In genomic region chr1:187663376-187663775, GRCm38 (mm10) we compare ENCODE assay signal across 17 mouse cellular contexts. TPM values are rescaled to one million over a fixed set of nuclear protein-coding genes. Genes with fewer than 3 reads are reported as not detected.
DNase-seq lines count a peak whose midpoint lies in the region; ATAC-seq and TF ChIP-seq lines count a peak whose summit lies in the region.
"Had no signal": no experiment of that assay in that cellular context is flagged by ENCODE, and none has a peak within 500 bp of the region (broad histone marks: within the 10 kb centered on the region; RNA-seq: fewer than 3 reads in every experiment).

No protein-coding gene starts in this region.

- no peak overlapping the region for H3K27ac ChIP-seq in embryonic facial prominence, embryonic 11.5 days (replicated peaks; ENCODE audit: low read depth, low read length)
- H3K27ac ChIP-seq in embryonic facial prominence, embryonic 10.5 days (replicated peaks) = no peak overlapping the region
- H3K27ac ChIP-seq in hindbrain, postnatal 0 days = no peak overlapping the region
- H3K27ac ChIP-seq in hindbrain, embryonic 11.5 days (ENCODE audit: low read depth, low read length) = no peak overlapping the region
- H3K27ac ChIP-seq in embryonic facial prominence, embryonic 14.5 days (replicated peaks; ENCODE audit: low read depth, low read length) = no peak overlapping the region
- no peak overlapping the region for H3K27ac ChIP-seq in liver, postnatal 0 days (ENCODE audit: low read depth)
- H3K27ac ChIP-seq: embryonic facial prominence, embryonic 13.5 days; forebrain, embryonic 15.5 days; hindbrain, embryonic 10.5 days; layer of hippocampus, adult 2 months had no signal

- TF ChIP-seq CTCF in hindbrain, postnatal 0 days (IDR thresholded peaks at IDR 0.05; ENCODE audit: low read depth) = no peak
- TF ChIP-seq CTCF in liver, postnatal 0 days (IDR thresholded peaks at IDR 0.05; ENCODE audit: low read depth) = no peak

- no peak overlapping the region for H3K4me3 ChIP-seq in embryonic facial prominence, embryonic 11.5 days (ENCODE audit: low read depth, low read length)
- H3K4me3 ChIP-seq in embryonic facial prominence, embryonic 10.5 days = no peak overlapping the region
- H3K4me3 ChIP-seq in hindbrain, postnatal 0 days (ENCODE audit: low read length) = no peak overlapping the region
- H3K4me3 ChIP-seq in hindbrain, embryonic 11.5 days (ENCODE audit: low read depth, low read length) = no peak overlapping the region
- H3K4me3 ChIP-seq in embryonic facial prominence, embryonic 14.5 days (ENCODE audit: low read depth, low read length) = no peak overlapping the region
- no peak overlapping the region for H3K4me3 ChIP-seq in liver, postnatal 0 days (ENCODE audit: low read depth, low read length)
- H3K4me3 ChIP-seq: embryonic facial prominence, embryonic 13.5 days; forebrain, embryonic 15.5 days; hindbrain, embryonic 10.5 days; layer of hippocampus, adult 2 months; megakaryocyte, embryonic 14.5 days had no signal

- DNase-seq in embryonic facial prominence, embryonic 11.5 days (ENCODE audit: low spot score) = peak; percentile 52
- no peak for DNase-seq in embryonic facial prominence, embryonic 10.5 days (ENCODE audit: low spot score)
- no peak for DNase-seq in hindbrain, postnatal 0 days (ENCODE audit: low spot score)
- no peak for DNase-seq in hindbrain, embryonic 11.5 days (ENCODE audit: low spot score)
- peak; percentile 46 for DNase-seq in embryonic facial prominence, embryonic 14.5 days (ENCODE audit: low spot score)
- peak; percentile 56 to 78 for DNase-seq in kidney, postnatal 36 days
- no peak for DNase-seq in lung, postnatal 10 days
- no peak for DNase-seq in liver, postnatal 0 days
- DNase-seq: adrenal gland, adult 8-10 months; cerebellum, adult 9-11 months; gastrocnemius, postnatal 25 days; lung, adult 2 months had no signal

- WGBS in embryonic facial prominence, embryonic 11.5 days = 62% methylated on average over 6 of the region's 6 CpGs
- WGBS in embryonic facial prominence, embryonic 10.5 days = 67% methylated on average over 6 of the region's 6 CpGs
- 24% methylated on average over 6 of the region's 6 CpGs for WGBS in hindbrain, postnatal 0 days
- WGBS in hindbrain, embryonic 11.5 days = 48% methylated on average over 6 of the region's 6 CpGs
- 42% methylated on average over 6 of the region's 6 CpGs for WGBS in embryonic facial prominence, embryonic 14.5 days
- WGBS in liver, postnatal 0 days (ENCODE audit: insufficient replicate concordance) = 77% methylated on average over 6 of the region's 6 CpGs

- no peaks in the 10 kb centered on the region; the same call in 1 of the 2 replicates for H3K4me1 ChIP-seq in embryonic facial prominence, embryonic 11.5 days (ENCODE audit: control insufficient read depth, insufficient read depth, low read length)
- H3K4me1 ChIP-seq in embryonic facial prominence, embryonic 10.5 days = peaks cover 46% of the 10 kb centered on the region
- no peaks in the 10 kb centered on the region; the same call in 1 of the 2 replicates for H3K4me1 ChIP-seq in hindbrain, postnatal 0 days (ENCODE audit: insufficient read depth, low read length)
- no peaks in the 10 kb centered on the region; the same call in 1 of the 2 replicates for H3K4me1 ChIP-seq in hindbrain, embryonic 11.5 days (replicated peaks; ENCODE audit: control insufficient read depth, insufficient read depth, low read length)
- H3K4me1 ChIP-seq in embryonic facial prominence, embryonic 14.5 days (ENCODE audit: control insufficient read depth, insufficient read depth, low read length) = peaks cover 22% of the 10 kb centered on the region
- H3K4me1 ChIP-seq in liver, postnatal 0 days (ENCODE audit: insufficient read depth) = no peaks in the 10 kb centered on the region
- H3K4me1 ChIP-seq: megakaryocyte, embryonic 14.5 days had no signal

- H3K27me3 ChIP-seq in embryonic facial prominence, embryonic 11.5 days (ENCODE audit: control insufficient read depth, insufficient read depth, low read length) = no peaks in the 10 kb centered on the region
- H3K27me3 ChIP-seq in embryonic facial prominence, embryonic 10.5 days (replicated peaks; ENCODE audit: low read depth, poor library complexity, severe bottlenecking) = no peaks in the 10 kb centered on the region
- no peaks in the 10 kb centered on the region for H3K27me3 ChIP-seq in hindbrain, postnatal 0 days (ENCODE audit: insufficient read depth, low read length)
- H3K27me3 ChIP-seq in hindbrain, embryonic 11.5 days (ENCODE audit: control insufficient read depth, insufficient read depth, low read length) = no peaks in the 10 kb centered on the region
- no peaks in the 10 kb centered on the region for H3K27me3 ChIP-seq in embryonic facial prominence, embryonic 14.5 days (replicated peaks; ENCODE audit: control insufficient read depth, insufficient read depth, low read length)
- no peaks in the 10 kb centered on the region for H3K27me3 ChIP-seq in liver, postnatal 0 days (ENCODE audit: insufficient read depth, low read length)
- H3K27me3 ChIP-seq: forebrain, embryonic 15.5 days; megakaryocyte, embryonic 14.5 days had no signal

- no peak overlapping the region for H3K9ac ChIP-seq in embryonic facial prominence, embryonic 11.5 days (replicated peaks; ENCODE audit: low read length)
- H3K9ac ChIP-seq in hindbrain, postnatal 0 days (replicated peaks; ENCODE audit: low read length) = no peak overlapping the region
- H3K9ac ChIP-seq in hindbrain, embryonic 11.5 days (ENCODE audit: low read depth, low read length) = no peak overlapping the region
- no peak overlapping the region for H3K9ac ChIP-seq in embryonic facial prominence, embryonic 14.5 days (ENCODE audit: low read depth, low read length)
- H3K9ac ChIP-seq in liver, postnatal 0 days (replicated peaks) = no peak overlapping the region
- H3K9ac ChIP-seq: embryonic facial prominence, embryonic 13.5 days; forebrain, embryonic 15.5 days had no signal

- ATAC-seq in embryonic facial prominence, embryonic 11.5 days (replicated peaks; ENCODE audit: insufficient number of reproducible peaks, low FRiP score, low TSS enrichment, low read depth) = no peak
- no peak for ATAC-seq in hindbrain, postnatal 0 days
- ATAC-seq in hindbrain, embryonic 11.5 days (ENCODE audit: low FRiP score) = no peak
- no peak for ATAC-seq in embryonic facial prominence, embryonic 14.5 days (ENCODE audit: low read depth)
- ATAC-seq in liver, postnatal 0 days = no peak
- ATAC-seq: forebrain, embryonic 15.5 days had no signal

- H3K9me3 ChIP-seq in embryonic facial prominence, embryonic 11.5 days (replicated peaks; ENCODE audit: control insufficient read depth, low read length) = no peaks in the 10 kb centered on the region
- no peaks in the 10 kb centered on the region for H3K9me3 ChIP-seq in embryonic facial prominence, embryonic 10.5 days
- H3K9me3 ChIP-seq in hindbrain, postnatal 0 days (ENCODE audit: low read length) = no peaks in the 10 kb centered on the region
- no peaks in the 10 kb centered on the region for H3K9me3 ChIP-seq in hindbrain, embryonic 11.5 days (ENCODE audit: control insufficient read depth, low read length)
- no peaks in the 10 kb centered on the region for H3K9me3 ChIP-seq in embryonic facial prominence, embryonic 14.5 days (ENCODE audit: control insufficient read depth, low read length)
- H3K9me3 ChIP-seq in liver, postnatal 0 days (ENCODE audit: low read length) = no peaks in the 10 kb centered on the region
- H3K9me3 ChIP-seq: embryonic facial prominence, embryonic 13.5 days; forebrain, embryonic 15.5 days; hindbrain, embryonic 10.5 days had no signal

- H3K4me2 ChIP-seq in embryonic facial prominence, embryonic 11.5 days (ENCODE audit: low read depth, low read length) = no peak overlapping the region
- H3K4me2 ChIP-seq in hindbrain, postnatal 0 days (ENCODE audit: low read depth, low read length) = 0 out of 2 replicates have a peak overlapping the region, but pooled peaks have one; percentile 10
- no peak overlapping the region for H3K4me2 ChIP-seq in hindbrain, embryonic 11.5 days (replicated peaks; ENCODE audit: low read depth, low read length)
- H3K4me2 ChIP-seq in embryonic facial prominence, embryonic 14.5 days (ENCODE audit: low read depth, low read length) = no peak overlapping the region
- no peak overlapping the region for H3K4me2 ChIP-seq in liver, postnatal 0 days (ENCODE audit: low read depth, low read length)
- H3K4me2 ChIP-seq: forebrain, embryonic 15.5 days had no signal

- H3K36me3 ChIP-seq in embryonic facial prominence, embryonic 11.5 days (replicated peaks; ENCODE audit: control insufficient read depth, insufficient read depth, low read depth, low read length) = no peaks in the 10 kb centered on the region
- no peaks in the 10 kb centered on the region for H3K36me3 ChIP-seq in embryonic facial prominence, embryonic 10.5 days (replicated peaks)
- H3K36me3 ChIP-seq in hindbrain, postnatal 0 days (ENCODE audit: insufficient read depth, low read length) = no peaks in the 10 kb centered on the region
- no peaks in the 10 kb centered on the region for H3K36me3 ChIP-seq in hindbrain, embryonic 11.5 days (ENCODE audit: control insufficient read depth, insufficient read depth, low read length)
- H3K36me3 ChIP-seq in embryonic facial prominence, embryonic 14.5 days (ENCODE audit: control insufficient read depth, insufficient read depth, low read length) = no peaks in the 10 kb centered on the region
- no peaks in the 10 kb centered on the region for H3K36me3 ChIP-seq in liver, postnatal 0 days (replicated peaks; ENCODE audit: insufficient read depth, low read length)
- H3K36me3 ChIP-seq: embryonic facial prominence, embryonic 13.5 days; forebrain, embryonic 15.5 days; hindbrain, embryonic 10.5 days had no signal

- TF ChIP-seq EP300 in liver, postnatal 0 days (IDR thresholded peaks at IDR 0.05; ENCODE audit: low read depth) = no peak

RNA-seq across cellular contexts. Expression of gene Esrrg, which starts 54.8 kb away (rescaled TPM):
- 1.5 and 2.2 TPM in 2 replicates for polyA plus RNA-seq in embryonic facial prominence, embryonic 11.5 days (2014; fragmentation: Nextera tagmentation; extraction: Ambion mirVana)
- 1.1 and 2.5 TPM in 2 replicates for polyA plus RNA-seq in embryonic facial prominence, embryonic 10.5 days (2016; fragmentation: Nextera tagmentation; extraction: Ambion mirVana)
- total RNA-seq in hindbrain, postnatal 0 days (2014; rRNA removed) = 41.6 and 51.6 TPM in 2 replicates
- polyA plus RNA-seq in hindbrain, postnatal 0 days (2015; fragmentation: Nextera tagmentation; extraction: Ambion mirVana) = 25.7 and 28.0 TPM in 2 replicates
- 10.2 and 14.6 TPM in 2 replicates for polyA plus RNA-seq in hindbrain, embryonic 11.5 days (2014; fragmentation: Nextera tagmentation; extraction: Ambion mirVana)
- polyA plus RNA-seq in embryonic facial prominence, embryonic 14.5 days (2014; fragmentation: Nextera tagmentation; extraction: Ambion mirVana) = 1.9 and 3.1 TPM in 2 replicates
- polyA plus RNA-seq in liver, postnatal 0 days (2015; fragmentation: Nextera tagmentation; extraction: Ambion mirVana) = 0.05 and 0.11 TPM in 2 replicates

Comparison
In these comparisons a context has a peak if more than half of its experiments do, and no peak if none do; other contexts are left out.
1. DNase-seq: peak in embryonic facial prominence, embryonic 11.5 days (single experiment), embryonic facial prominence, embryonic 14.5 days (single experiment) and kidney, postnatal 36 days (2 of 2); none in embryonic facial prominence, embryonic 10.5 days (single experiment), hindbrain, postnatal 0 days (single experiment), hindbrain, embryonic 11.5 days (single experiment), lung, postnatal 10 days (single experiment) and liver, postnatal 0 days (single experiment).